Mouse (Mus musculus) neural tube, embryonic 13.5 days (tissue): Measurements from ENCODE around the gene Nipa2. TPM values are rescaled to one million over a fixed set of nuclear protein-coding genes. Genes with fewer than 3 reads are reported as not detected.
"Not testable (repeated sequence)": the region's sequence is repeated elsewhere in the genome, so short reads cannot be mapped to it uniquely, and the experiment has no call there.

Experiments
- ATAC-seq: fragments of 200-750 bp; cut with Nextera tagmentation; 2 replicates; pipeline ENCODE4 v1.8.0; 2017; ENCODE audit warnings: low read depth, mild to moderate bottlenecking, moderate TSS enrichment, moderate library complexity
- H3K27ac ChIP-seq: fragments of 300-500 bp; sonication (generic); replicated peaks from 2 replicates; pipeline ENCODE4 v1.5.1; 2015; ENCODE audit warnings: moderate library complexity, mild to moderate bottlenecking, inconsistent platforms
- H3K27me3 ChIP-seq: fragments of 300-500 bp; sonication (generic); 2 replicates; pipeline ENCODE4 v1.6.1; 2015; ENCODE audit warnings: mild to moderate bottlenecking, inconsistent platforms
- H3K36me3 ChIP-seq: fragments of 300-500 bp; sonication (generic); 2 replicates; pipeline ENCODE4 v1.6.1; 2015; ENCODE audit warnings: mild to moderate bottlenecking, inconsistent platforms
- H3K4me1 ChIP-seq: fragments of 300-500 bp; sonication (generic); replicated peaks from 2 replicates; pipeline ENCODE4 v1.6.1; 2015; ENCODE audit warnings: inconsistent platforms
- H3K4me2 ChIP-seq: fragments of 300-500 bp; sonication (generic); 2 replicates; pipeline ENCODE4 v1.6.1; 2015; ENCODE audit warnings: inconsistent platforms, mild to moderate bottlenecking, moderate library complexity
- H3K4me3 ChIP-seq: fragments of 300-500 bp; sonication (generic); 2 replicates; pipeline ENCODE4 v1.5.1; 2015; ENCODE audit warnings: mild to moderate bottlenecking, inconsistent platforms
- H3K9ac ChIP-seq: fragments of 300-500 bp; sonication (generic); 2 replicates; pipeline ENCODE4 v1.6.1; 2015; ENCODE audit warnings: moderate library complexity, mild to moderate bottlenecking, inconsistent platforms
- H3K9me3 ChIP-seq: fragments of 300-500 bp; sonication (generic); 2 replicates; pipeline ENCODE4 v1.6.1; 2016; ENCODE audit warnings: inconsistent platforms
- WGBS: fragments of 180-500 bp; shearing (Covaris S2); methylation state at CpG from one replicate; pipeline ENCODE4 v1.1.7; 2015; 5-methylcytosine and 5-hydroxymethylcytosine counted together
- polyA plus RNA-seq: library from polyadenylated mRNA; unstranded; fragments of >200 nt; fragmentation: Nextera tagmentation; extraction: Ambion mirVana; gene quantifications from 2 replicates; pipeline ENCODE4 v1.2.1, GENCODE M21; 2015

Gene Nipa2
- polyA plus RNA-seq, 1 experiment from 2014 or later = 42.0 TPM

GRCm38 (mm10) chr7:55927262-55927661 is 35.0 kb downstream of the Nipa2 start:
- H3K4me1 ChIP-seq = no peaks in the 10 kb centered on the region
- no peak for ATAC-seq

GRCm38 (mm10) chr7:55918365-55918764 is 43.9 kb downstream of the Nipa2 start:
- H3K9ac ChIP-seq, H3K27ac ChIP-seq, H3K9me3 ChIP-seq, H3K4me1 ChIP-seq, H3K4me2 ChIP-seq, H3K4me3 ChIP-seq, ATAC-seq, H3K27me3 ChIP-seq: not testable (repeated sequence)
- peaks cover 94% of the 10 kb centered on the region for H3K36me3 ChIP-seq
- 96% methylated on average over 11 of the region's 11 CpGs for WGBS

More at GRCm38 (mm10) chr7:55927262-55927661, 35.0 kb downstream of the Nipa2 start:
- Histone ChIP-seq H3K9ac (no peak overlapping the region), H3K4me2 (no peak overlapping the region), H3K36me3 (peaks cover 74% of the 10 kb centered on the region), H3K4me3 (no peak overlapping the region), H3K27ac (no peak overlapping the region), H3K27me3 (no peaks in the 10 kb centered on the region), H3K9me3 (no peaks in the 10 kb centered on the region)
- WGBS = 91% methylated on average over 4 of the region's 4 CpGs

GRCm38 (mm10) chr7:55912118-55912517 is 50.2 kb downstream of the Nipa2 start:
- Histone ChIP-seq H3K27me3 (no peaks in the 10 kb centered on the region), H3K4me3 (no peak overlapping the region), H3K36me3 (peaks cover 81% of the 10 kb centered on the region), H3K27ac (no peak overlapping the region), H3K9me3 (no peaks in the 10 kb centered on the region), H3K4me1 (no peaks in the 10 kb centered on the region), H3K9ac (no peak overlapping the region), H3K4me2 (no peak overlapping the region)
- 92% methylated on average over 5 of the region's 5 CpGs for WGBS
- no peak for ATAC-seq

GRCm38 (mm10) chr7:55911371-55911770 is 50.9 kb downstream of the Nipa2 start:
- WGBS = 79% methylated on average over 8 of the region's 8 CpGs
- no peak for ATAC-seq
- Histone ChIP-seq H3K36me3 (peaks cover 78% of the 10 kb centered on the region), H3K27ac (no peak overlapping the region), H3K4me2 (no peak overlapping the region), H3K9me3 (no peaks in the 10 kb centered on the region), H3K4me3 (no peak overlapping the region), H3K9ac (no peak overlapping the region), H3K27me3 (no peaks in the 10 kb centered on the region), H3K4me1 (no peaks in the 10 kb centered on the region)

- H3K27me3 ChIP-seq = no peaks in the 10 kb centered on the region
- H3K4me1 ChIP-seq = no peaks in the 10 kb centered on the region
- WGBS = 83% methylated on average over 2 of the region's 2 CpGs
- H3K36me3 ChIP-seq = peaks cover 78% of the 10 kb centered on the region
- no peak for ATAC-seq
- H3K27ac ChIP-seq = no peak overlapping the region
- no peak overlapping the region for H3K9ac ChIP-seq
- H3K9me3 ChIP-seq = no peaks in the 10 kb centered on the region
- H3K4me2 ChIP-seq = no peak overlapping the region
- no peak overlapping the region for H3K4me3 ChIP-seq
Measured at GRCm38 (mm10) chr7:55910356-55910755, 51.9 kb downstream of the Nipa2 start.

- Histone ChIP-seq H3K4me1 (no peaks in the 10 kb centered on the region), H3K4me2 (no peak overlapping the region), H3K27me3 (no peaks in the 10 kb centered on the region), H3K9ac (no peak overlapping the region), H3K36me3 (peaks cover 78% of the 10 kb centered on the region), H3K27ac (no peak overlapping the region), H3K4me3 (no peak overlapping the region), H3K9me3 (no peaks in the 10 kb centered on the region)
- no peak for ATAC-seq
- WGBS = 97% methylated on average over 1 of the region's 1 CpGs
Measured at GRCm38 (mm10) chr7:55909519-55909918, 52.8 kb downstream of the Nipa2 start.

- Histone ChIP-seq H3K27ac (no peak overlapping the region), H3K4me1 (no peaks in the 10 kb centered on the region), H3K9me3 (no peaks in the 10 kb centered on the region), H3K4me3 (no peak overlapping the region), H3K9ac (no peak overlapping the region), H3K27me3 (no peaks in the 10 kb centered on the region), H3K36me3 (peaks cover 75% of the 10 kb centered on the region), H3K4me2 (no peak overlapping the region)
- 79% methylated on average over 2 of the region's 2 CpGs for WGBS
- ATAC-seq = no peak
Measured at GRCm38 (mm10) chr7:55905449-55905848, 56.8 kb downstream of the Nipa2 start.

GRCm38 (mm10) chr7:55903766-55904165 is 58.5 kb downstream of the Nipa2 start:
- Histone ChIP-seq H3K9ac (no peak overlapping the region), H3K27me3 (no peaks in the 10 kb centered on the region), H3K9me3 (no peaks in the 10 kb centered on the region), H3K4me1 (no peaks in the 10 kb centered on the region), H3K4me2 (no peak overlapping the region), H3K27ac (no peak overlapping the region), H3K4me3 (no peak overlapping the region), H3K36me3 (peaks cover 80% of the 10 kb centered on the region)
- WGBS = 92% methylated on average over 5 of the region's 5 CpGs
- no peak for ATAC-seq

- Histone ChIP-seq H3K36me3 (peaks cover 58% of the 10 kb centered on the region), H3K9ac (no peak overlapping the region), H3K4me3 (no peak overlapping the region), H3K4me1 (no peaks in the 10 kb centered on the region), H3K4me2 (no peak overlapping the region), H3K27me3 (no peaks in the 10 kb centered on the region), H3K27ac (no peak overlapping the region), H3K9me3 (no peaks in the 10 kb centered on the region)
- ATAC-seq = no peak
- 88% methylated on average over 11 of the region's 11 CpGs for WGBS
Measured at GRCm38 (mm10) chr7:55891797-55892196, 70.5 kb downstream of the Nipa2 start.

- no peaks in the 10 kb centered on the region for H3K4me1 ChIP-seq
- H3K9ac ChIP-seq = no peak overlapping the region
- no peak overlapping the region for H3K4me3 ChIP-seq
- H3K27ac ChIP-seq = no peak overlapping the region
- peaks cover 51% of the 10 kb centered on the region for H3K36me3 ChIP-seq
- H3K27me3 ChIP-seq = no peaks in the 10 kb centered on the region
- no peaks in the 10 kb centered on the region for H3K9me3 ChIP-seq
- ATAC-seq = no peak
- no peak overlapping the region for H3K4me2 ChIP-seq
Measured at GRCm38 (mm10) chr7:55890731-55891130, 71.5 kb downstream of the Nipa2 start.

GRCm38 (mm10) chr7:55889996-55890395 is 72.3 kb downstream of the Nipa2 start:
- no peak overlapping the region for H3K4me2 ChIP-seq
- no peak overlapping the region for H3K9ac ChIP-seq
- H3K27me3 ChIP-seq = no peaks in the 10 kb centered on the region
- ATAC-seq = no peak
- no peak overlapping the region for H3K27ac ChIP-seq
- peaks cover 50% of the 10 kb centered on the region for H3K36me3 ChIP-seq
- no peaks in the 10 kb centered on the region for H3K9me3 ChIP-seq
- H3K4me1 ChIP-seq = no peaks in the 10 kb centered on the region
- H3K4me3 ChIP-seq = no peak overlapping the region
- 92% methylated on average over 4 of the region's 4 CpGs for WGBS

GRCm38 (mm10) chr7:55888603-55889002 is 73.7 kb downstream of the Nipa2 start:
- peaks cover 43% of the 10 kb centered on the region for H3K36me3 ChIP-seq
- H3K4me1 ChIP-seq = no peaks in the 10 kb centered on the region
- no peaks in the 10 kb centered on the region for H3K27me3 ChIP-seq
- no peak for ATAC-seq
- H3K9ac ChIP-seq = no peak overlapping the region
- no peaks in the 10 kb centered on the region for H3K9me3 ChIP-seq
- no peak overlapping the region for H3K4me3 ChIP-seq
- no peak overlapping the region for H3K4me2 ChIP-seq
- 85% methylated on average over 4 of the region's 4 CpGs for WGBS
- H3K27ac ChIP-seq = no peak overlapping the region
